ENCODE assay signal across 7 mouse cellular contexts in the genomic region with DNA sequence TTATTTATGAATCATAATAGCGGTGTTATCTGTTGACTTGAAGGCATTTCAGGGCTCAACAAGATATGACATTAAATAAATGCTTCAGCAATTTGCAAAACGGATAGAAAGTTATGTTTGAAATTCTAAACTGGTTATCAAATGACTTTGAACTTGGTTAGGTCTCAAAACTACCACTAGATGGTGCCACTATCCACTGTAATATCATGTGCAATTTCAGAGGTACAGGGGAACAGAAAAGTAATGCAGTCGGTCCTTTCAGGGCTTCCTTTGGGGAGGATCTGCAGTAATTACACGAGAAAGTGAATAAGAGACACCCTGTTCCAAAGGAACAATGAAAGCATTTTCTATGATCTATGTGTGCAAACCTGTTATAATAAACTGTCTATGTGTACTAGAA.
DNase-seq lines count a peak whose midpoint lies in the region; ATAC-seq and TF ChIP-seq lines count a peak whose summit lies in the region.

No protein-coding gene starts in this region.

- ATAC-seq in stomach, postnatal 0 days (ENCODE audit: low FRiP score, low TSS enrichment): 0 out of 2 replicates have a peak, but pooled peaks have one; percentile 29

- peaks cover 0 to 2% of the 10 kb centered on the region in 2 experiments for H3K36me3 ChIP-seq in CH12.LX (replicated peaks in 1 of 2; ENCODE audit: control insufficient read depth in 1 of 2, insufficient read depth in 1 of 2, low read length in 1 of 2)
- no peaks in the 10 kb centered on the region for H3K36me3 ChIP-seq in stomach, postnatal 0 days (ENCODE audit: control insufficient read depth, insufficient read depth, low read length)

- H3K79me2 ChIP-seq in CH12.LX (replicated peaks; ENCODE audit: control insufficient read depth, extremely low read depth, insufficient read depth, poor library complexity, severe bottlenecking): no peaks in the 10 kb centered on the region

- TF ChIP-seq CTCF in CH12.LX (conservative IDR thresholded peaks at IDR 0.05 in 1 of 2, IDR thresholded peaks at IDR 0.05 in 1 of 2; ENCODE audit: low read depth in 2 of 2, low read length in 2 of 2): peak; percentile 64 to 99
- peak; percentile 90 for TF ChIP-seq CTCF in stomach, postnatal 0 days (IDR thresholded peaks at IDR 0.05; ENCODE audit: low read depth)

- H3K27ac ChIP-seq in CH12.LX (ENCODE audit: insufficient read depth, low read depth): no peak overlapping the region
- H3K27ac ChIP-seq in stomach, postnatal 0 days (replicated peaks): no peak overlapping the region

- 4% methylated on average over 4 of the region's 4 CpGs for WGBS in stomach, postnatal 0 days

- peak; percentile 100 for TF ChIP-seq RAD21 in CH12.LX (IDR thresholded peaks at IDR 0.05; ENCODE audit: low read depth, low read length)

- H3K9me3 ChIP-seq in CH12.LX (replicated peaks; ENCODE audit: low read length): no peaks in the 10 kb centered on the region
- H3K9me3 ChIP-seq in stomach, postnatal 0 days (ENCODE audit: control insufficient read depth, low read length): no peaks in the 10 kb centered on the region

- dilution Hi-C loops in CH12.LX (cut with MboI; ENCODE audit: extremely low pct_ligation_motif_present, extremely low pct_unique_long_range_greater_than_20kb, low sequenced_read_pairs): no loop called here

- TF ChIP-seq POLR2A in CH12.LX (IDR thresholded peaks at IDR 0.05; ENCODE audit: low read depth, low read length): no peak

- no peak overlapping the region for H3K9ac ChIP-seq in CH12.LX (ENCODE audit: insufficient read depth, low read depth)
- H3K9ac ChIP-seq in stomach, postnatal 0 days (ENCODE audit: low read length): no peak overlapping the region

- DNase-seq in layer of hippocampus, adult 11-12 months (ENCODE audit: low spot score): peak; percentile 48
- DNase-seq in layer of hippocampus, postnatal 10 days (ENCODE audit: low spot score in 2 of 2): no peak
- DNase-seq in CH12.LX (ENCODE audit: extremely low read depth) (peak; percentile 65), R1 (ENCODE audit: low read depth, low spot score) (peak; percentile 33)
- DNase-seq in heart, postnatal 4 days: peak; percentile 16
- no peak for DNase-seq in stomach, postnatal 0 days (ENCODE audit: low spot score)
- DNase-seq in gastrocnemius, adult 8-10 months (ENCODE audit: low spot score in 2 of 2): no peak

- in situ Hi-C loops in CH12.LX (cut with MboI; ENCODE audit: low pct_ligation_motif_present, low pct_unique_long_range_greater_than_20kb, low sequenced_read_pairs): loop anchor here (5.0 to 10.0 kb wide), 2 partner anchors 88 to 116 kb away; a partner anchor contains a TSS

- no peaks in the 10 kb centered on the region for H3K27me3 ChIP-seq in CH12.LX (replicated peaks)
- H3K27me3 ChIP-seq in stomach, postnatal 0 days (ENCODE audit: control insufficient read depth, insufficient read depth, low read length): no peaks in the 10 kb centered on the region

- no peak overlapping the region for H3K4me3 ChIP-seq in CH12.LX (replicated peaks in 1 of 3; ENCODE audit: low read depth in 2 of 3, low read length in 2 of 3, poor library complexity in 1 of 3)
- no peak overlapping the region for H3K4me3 ChIP-seq in stomach, postnatal 0 days (ENCODE audit: low read depth, low read length)

- no peak for TF ChIP-seq EP300 in CH12.LX (IDR thresholded peaks at IDR 0.05; ENCODE audit: low read length)
- TF ChIP-seq EP300 in stomach, postnatal 0 days (optimal IDR thresholded peaks at IDR 0.05): no peak

- peaks cover 11 to 28% of the 10 kb centered on the region in 2 experiments for H3K4me1 ChIP-seq in CH12.LX (ENCODE audit: control insufficient read depth in 1 of 2, insufficient read depth in 2 of 2)
- no peaks in the 10 kb centered on the region for H3K4me1 ChIP-seq in stomach, postnatal 0 days (replicated peaks; ENCODE audit: control insufficient read depth, insufficient read depth)

- H3K4me2 ChIP-seq in CH12.LX (ENCODE audit: insufficient read depth, low read depth, poor library complexity, severe bottlenecking): no peak overlapping the region
- H3K4me2 ChIP-seq in stomach, postnatal 0 days (replicated peaks; ENCODE audit: low read depth): no peak overlapping the region

TF ChIP-seq in CH12.LX, 34 proteins besides CTCF, POLR2A, EP300 and RAD21:
- TF ChIP-seq ZKSCAN1 (IDR thresholded peaks at IDR 0.05; ENCODE audit: borderline replicate concordance, low read depth, low read length) (no peak), MYC (IDR thresholded peaks at IDR 0.05; ENCODE audit: low read depth, low read length) (peak; percentile 75), ZNF384 (IDR thresholded peaks at IDR 0.05; ENCODE audit: low read depth, low read length) (peak; percentile 29; the same call in 1 of the 2 replicates), MAZ (IDR thresholded peaks at IDR 0.05; ENCODE audit: low read depth, low read length) (0 out of 2 replicates have a peak, but pooled peaks have one; percentile 35), NELFE (IDR thresholded peaks at IDR 0.05; ENCODE audit: low read depth, low read length) (peak; percentile 66; the same call in 1 of the 2 replicates), JUND (conservative IDR thresholded peaks at IDR 0.05; ENCODE audit: low read depth, low read length) (0 out of 2 replicates have a peak, but pooled peaks have one; percentile 58), BHLHE40 (IDR thresholded peaks at IDR 0.05; ENCODE audit: low read depth, low read length) (peak; percentile 33; the same call in 1 of the 2 replicates), SMC3 (IDR thresholded peaks at IDR 0.05; ENCODE audit: low read depth, low read length) (peak; percentile 98), SIN3A (IDR thresholded peaks at IDR 0.05; ENCODE audit: low read length) (peak; percentile 63; the same call in 1 of the 2 replicates), POLR2AphosphoS2 (IDR thresholded peaks at IDR 0.05; ENCODE audit: low read depth, low read length) (no peak), E2F4 (IDR thresholded peaks at IDR 0.05; ENCODE audit: insufficient replicate concordance, low read depth, low read length) (0 out of 2 replicates have a peak, but pooled peaks have one; percentile 68), PAX5 (IDR thresholded peaks at IDR 0.05; ENCODE audit: low read length) (no peak), USF1 (IDR thresholded peaks at IDR 0.05; ENCODE audit: low read depth, low read length) (no peak), MAFK (IDR thresholded peaks at IDR 0.05; ENCODE audit: insufficient replicate concordance, low read length) (0 out of 2 replicates have a peak, but pooled peaks have one; percentile 26), NRF1 (IDR thresholded peaks at IDR 0.05; ENCODE audit: low read depth, low read length) (peak; percentile 17; the same call in 1 of the 2 replicates), ZC3H11A (IDR thresholded peaks at IDR 0.05; ENCODE audit: low read depth, low read length) (peak; percentile 97), HCFC1 (IDR thresholded peaks at IDR 0.05; ENCODE audit: low read depth, low read length) (no peak), MAX (IDR thresholded peaks at IDR 0.05; ENCODE audit: low read length) (peak; percentile 59; the same call in 1 of the 2 replicates), IRF4 (IDR thresholded peaks at IDR 0.05; ENCODE audit: low read depth, low read length) (peak; percentile 33; the same call in 1 of the 2 replicates), TBP (conservative IDR thresholded peaks at IDR 0.05; ENCODE audit: low read depth, low read length) (no peak), MEF2A (IDR thresholded peaks at IDR 0.05; ENCODE audit: borderline replicate concordance, low read depth, low read length) (no peak), MXI1 (IDR thresholded peaks at IDR 0.05; ENCODE audit: low read depth, low read length) (0 out of 2 replicates have a peak, but pooled peaks have one; percentile 26)
TF ChIP-seq in CH12.LX: peak in this region for 15.

Comparison
In these comparisons a context has a peak if more than half of its experiments do, and no peak if none do; other contexts are left out.
1. DNase-seq: peak in layer of hippocampus, adult 11-12 months (single experiment), CH12.LX (single experiment), R1 (single experiment) and heart, postnatal 4 days (single experiment); none in layer of hippocampus, postnatal 10 days (0 of 2), stomach, postnatal 0 days (single experiment) and gastrocnemius, adult 8-10 months (0 of 2).